Mouse (Mus musculus) retina, embryonic 14.5 days (tissue): ENCODE measurements around the gene Hist2h2aa2.
A peak's percentile ranks its signal among the peaks of the same experiment; 100 is the strongest.
"Not testable (repeated sequence)": the region's sequence is repeated elsewhere in the genome, so short reads cannot be mapped to it uniquely, and the experiment has no call there.

Experiments
- DNase-seq: peaks from one replicate; pipeline ENCODE4 v3.0.0-alpha.2; 2015; ENCODE audit warnings: low spot score

Gene Hist2h2aa2

DNA sequence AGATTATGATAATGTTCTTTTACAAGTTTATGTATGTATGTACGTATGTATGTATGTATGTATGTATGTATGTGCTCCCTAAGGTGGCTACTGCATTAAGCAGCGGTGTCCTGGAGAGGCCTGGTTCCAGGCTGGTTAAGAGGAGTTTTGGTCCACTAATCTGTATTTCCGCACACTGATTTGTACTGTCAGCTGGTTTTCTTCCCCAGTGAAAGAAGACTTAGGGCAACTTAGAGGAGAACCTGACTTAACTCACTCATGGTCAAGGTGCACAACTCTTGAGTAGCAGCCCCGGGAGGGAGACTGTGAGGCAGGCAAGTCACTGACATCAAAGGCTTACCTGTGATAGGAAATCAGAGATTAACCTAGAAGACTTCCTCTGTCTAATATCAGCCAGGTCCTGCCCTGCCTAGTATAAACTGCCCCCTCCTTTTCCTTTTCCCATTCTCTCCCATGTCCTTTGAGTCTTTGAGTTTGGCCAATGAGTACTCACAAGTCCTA lies 3.2 kb downstream of the Hist2h2aa2 start:
- DNase-seq: no peak

DNA sequence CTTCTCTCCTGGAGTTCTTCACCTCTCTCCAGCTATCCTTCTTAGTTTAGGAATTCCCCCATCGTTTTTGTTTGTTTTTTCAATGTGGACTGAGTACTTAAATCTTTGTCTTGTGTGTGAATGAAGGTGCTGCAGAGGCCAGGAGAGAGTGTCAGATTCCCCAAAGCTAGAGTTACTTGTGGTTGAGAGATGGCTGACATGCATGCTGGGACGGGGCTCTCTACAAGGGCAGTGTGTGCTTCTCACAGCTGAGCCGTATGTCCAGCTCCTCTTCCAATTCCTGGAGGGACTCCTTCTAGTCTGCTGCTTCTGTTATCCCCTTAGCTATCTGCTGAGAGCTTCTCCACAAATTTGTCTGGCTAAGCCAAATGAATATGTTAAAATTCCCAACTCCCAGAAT lies 4.2 kb downstream of the Hist2h2aa2 start:
- no peak for DNase-seq

DNA sequence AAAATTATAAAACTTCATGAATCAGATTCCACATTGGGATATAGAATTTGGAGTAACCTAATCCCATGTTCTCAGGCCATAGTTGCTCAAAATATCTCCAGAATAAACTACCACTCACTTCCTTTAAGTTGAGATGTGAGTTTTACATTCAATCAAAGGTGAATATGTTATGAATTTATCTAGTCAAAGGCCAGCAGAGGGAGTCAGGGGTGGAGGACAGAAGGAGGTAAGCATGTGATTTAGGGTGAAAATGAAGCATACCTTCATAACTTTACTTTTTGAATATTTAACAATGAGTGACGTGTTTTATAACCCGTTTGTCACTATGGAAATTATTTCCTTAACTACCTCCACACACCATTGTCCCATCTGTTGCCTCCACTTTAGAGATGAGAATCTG lies 5.2 kb downstream of the Hist2h2aa2 start:
- DNase-seq: no peak

DNA sequence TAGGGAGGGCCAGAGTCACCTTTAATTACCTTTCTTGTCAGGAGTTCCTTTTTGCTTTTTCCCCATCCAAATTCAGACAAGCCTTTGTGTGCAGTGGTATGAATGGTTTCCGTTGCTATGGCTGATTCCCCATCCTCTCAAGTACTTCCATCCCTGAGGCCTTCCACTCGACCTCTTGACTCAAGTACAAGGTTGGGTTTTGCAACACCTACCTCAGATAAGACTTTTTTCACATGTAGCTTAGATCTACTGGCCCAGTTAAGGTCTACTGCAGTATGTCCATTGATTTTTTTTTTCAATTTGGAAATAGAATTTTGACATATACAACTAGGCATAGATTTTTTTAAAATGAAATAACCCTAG lies 8.3 kb downstream of the Hist2h2aa2 start:
- DNase-seq: no peak

DNA sequence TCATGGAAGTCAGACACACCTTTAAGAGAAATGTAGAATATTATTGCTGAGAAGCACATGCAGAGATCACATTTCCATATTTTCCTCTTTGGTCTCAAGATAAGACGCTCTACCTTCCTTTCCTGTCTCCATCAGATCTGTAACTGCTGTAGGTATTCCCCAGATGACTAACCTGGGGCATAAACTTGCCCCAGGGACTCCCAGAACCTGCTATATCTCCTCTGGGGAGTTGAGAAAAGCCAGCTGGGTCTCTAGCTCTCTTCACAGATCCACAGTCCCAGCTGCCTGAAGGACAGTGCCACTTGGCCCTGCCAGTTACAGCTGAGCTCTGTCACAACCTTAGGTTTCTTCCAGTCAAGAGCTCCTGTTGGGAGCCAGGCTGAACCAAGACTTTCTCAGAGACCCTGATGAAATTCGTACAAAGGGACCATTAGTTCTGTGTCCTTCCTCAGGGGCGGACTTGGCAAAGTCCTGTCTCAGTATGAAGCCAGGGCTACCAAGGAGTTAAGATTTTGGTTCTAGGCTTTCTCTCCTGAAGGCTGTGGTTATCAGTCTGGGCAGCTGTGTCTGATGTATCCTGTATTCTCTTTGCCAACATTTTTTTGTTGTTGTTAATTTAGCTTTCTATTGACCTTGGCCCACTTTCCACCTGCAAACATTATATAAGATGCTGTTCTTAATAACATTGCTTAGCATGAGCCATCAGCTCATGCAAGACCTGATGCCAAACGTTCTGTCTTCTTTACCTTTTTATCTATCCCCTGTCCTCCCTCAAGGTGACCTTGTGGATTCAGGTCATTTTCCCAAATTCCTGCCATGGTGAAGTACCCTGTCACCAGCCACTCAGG lies 8.9 kb downstream of the Hist2h2aa2 start:
- no peak for DNase-seq

DNA sequence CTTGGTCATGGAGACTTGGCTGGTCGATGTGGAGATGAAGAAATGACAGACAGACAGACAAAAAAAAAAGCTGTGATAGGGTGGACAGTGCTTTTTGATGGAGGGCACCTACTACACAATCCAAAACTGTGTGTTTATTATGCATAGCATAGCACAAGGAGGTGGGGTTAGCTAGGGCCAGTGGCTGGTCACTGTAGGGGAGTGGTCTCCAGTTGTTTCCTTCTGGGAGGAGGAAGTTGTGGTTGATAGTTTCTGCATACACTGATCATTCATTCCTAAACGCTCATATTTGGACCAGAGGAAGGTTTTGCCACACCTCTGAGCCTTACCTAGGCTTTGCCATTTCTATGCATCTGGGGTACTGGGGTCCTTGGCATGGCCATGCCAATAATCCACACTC lies 9.7 kb downstream of the Hist2h2aa2 start:
- no peak for DNase-seq

DNA sequence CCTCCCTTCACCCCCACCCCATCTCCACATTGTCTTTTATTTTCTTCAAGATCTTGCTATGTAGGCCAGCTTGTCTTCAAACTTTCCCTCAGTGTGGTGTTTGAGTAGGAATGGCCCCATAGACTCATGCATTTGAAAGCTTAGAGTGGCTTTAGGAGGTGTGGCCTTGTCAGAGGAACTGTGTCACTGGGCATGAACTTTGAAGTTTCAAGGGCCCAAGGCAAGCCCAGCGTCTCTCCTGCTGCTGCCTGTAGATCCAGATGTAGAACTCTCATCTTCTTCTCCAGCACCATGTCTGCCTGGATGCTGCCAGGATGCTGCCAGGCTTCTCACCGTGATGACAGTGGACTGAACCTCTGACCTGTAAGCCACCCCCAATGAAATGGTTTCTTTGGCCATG lies 11.2 kb downstream of the Hist2h2aa2 start:
- no peak for DNase-seq

DNA sequence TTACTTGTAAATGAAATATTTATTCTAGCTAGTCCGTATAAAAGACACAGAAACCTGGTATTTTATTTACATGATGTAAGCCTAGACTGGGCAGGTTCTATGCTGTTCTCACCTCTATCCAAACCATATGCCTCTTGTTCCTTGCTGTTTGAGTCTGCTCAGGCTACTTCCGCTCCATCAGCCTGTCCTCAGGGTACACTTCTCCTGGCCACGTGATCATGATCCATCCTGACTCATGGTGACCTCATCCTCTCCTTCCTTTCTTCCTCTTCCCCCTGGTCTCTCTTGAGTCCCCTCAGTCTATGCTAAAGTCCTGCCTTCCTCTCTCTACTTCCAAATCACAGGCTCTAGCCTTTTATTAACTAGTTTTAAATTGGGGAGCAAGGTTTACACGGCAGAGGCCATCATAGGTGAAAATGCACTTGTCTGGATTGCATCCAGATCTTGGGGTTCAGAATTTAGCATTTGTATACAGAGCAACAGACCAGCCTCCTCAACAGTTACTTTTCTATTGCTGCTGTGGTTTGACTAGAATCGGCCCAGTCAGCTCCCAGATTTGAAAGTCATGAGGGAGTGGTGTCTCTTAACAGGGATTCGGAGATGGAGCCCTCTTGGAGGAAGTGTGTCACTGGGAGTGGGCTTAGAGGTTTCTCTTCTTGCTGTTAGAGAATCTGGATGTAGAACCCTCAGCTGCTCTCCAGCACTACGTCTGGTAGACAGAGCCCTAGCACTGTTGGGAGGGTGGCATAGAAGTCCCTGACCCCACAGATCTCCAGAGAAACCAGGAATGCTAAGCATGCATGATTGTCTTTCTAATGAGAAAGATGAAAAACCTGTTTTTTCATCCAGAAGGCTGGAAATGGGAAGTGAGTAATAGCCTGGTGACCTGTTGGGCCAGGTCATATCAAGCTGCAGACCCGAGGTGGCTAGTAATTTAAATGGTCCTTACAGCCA lies 13.1 kb downstream of the Hist2h2aa2 start:
- DNase-seq: no peak

DNA sequence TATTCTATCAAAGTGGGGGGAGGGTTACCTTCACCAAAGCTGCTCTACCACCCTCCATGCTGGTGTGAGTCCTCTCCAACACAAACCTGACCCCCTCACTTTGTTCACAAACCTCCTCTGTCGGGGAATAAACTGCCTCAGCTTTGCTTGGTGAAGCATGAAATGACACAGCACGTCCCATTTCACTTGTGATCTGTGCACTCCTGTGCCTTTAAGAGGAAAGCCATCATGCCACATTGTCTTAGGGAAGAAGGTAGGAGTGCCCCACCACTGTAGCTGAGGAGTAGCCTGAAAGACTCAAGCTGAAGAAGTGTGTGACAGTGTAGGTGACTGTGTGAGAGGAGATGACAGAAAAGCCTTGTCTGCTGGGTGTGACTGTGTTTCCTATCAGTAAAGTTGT lies 14.7 kb downstream of the Hist2h2aa2 start:
- peak; percentile 51 for DNase-seq

DNA sequence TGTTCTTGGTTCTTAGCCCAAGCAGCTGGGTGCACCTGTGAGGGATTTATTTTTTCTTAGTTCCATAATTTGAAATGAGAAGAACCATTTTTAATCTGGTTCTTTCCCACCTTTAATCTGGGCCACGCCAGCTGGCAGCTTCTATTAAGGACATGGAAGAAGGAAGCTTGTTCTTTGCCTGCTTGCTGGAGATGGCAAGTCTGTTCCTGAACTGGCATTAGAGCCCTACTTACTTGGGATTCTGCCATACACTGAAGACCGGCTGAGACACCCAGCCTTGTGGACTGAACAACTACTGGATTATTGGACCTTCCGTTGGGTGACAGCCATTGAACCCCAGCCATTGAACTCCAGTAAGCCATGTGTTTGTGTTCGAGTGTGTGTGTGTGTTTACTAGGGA lies 17.3 kb downstream of the Hist2h2aa2 start:
- DNase-seq: no peak

DNA sequence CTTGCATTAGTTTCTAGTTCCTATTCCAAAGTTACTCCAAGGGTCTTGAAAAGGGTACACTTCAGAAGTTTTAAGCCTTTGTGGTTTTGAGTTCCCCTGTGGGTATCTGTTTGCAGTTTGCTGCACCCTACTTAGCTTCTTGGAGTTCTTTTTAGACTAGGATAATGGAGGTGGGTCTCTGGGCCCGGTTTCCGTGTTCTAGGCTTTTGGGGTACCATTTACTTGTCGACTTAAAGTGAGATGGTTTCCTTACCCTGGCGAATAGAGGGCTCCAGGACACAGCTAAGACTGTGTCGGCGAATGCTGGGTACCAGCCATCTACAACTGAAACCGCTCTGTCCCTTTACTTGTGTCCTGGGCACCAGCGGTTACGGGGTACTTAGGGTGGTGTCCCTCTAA lies 18.4 kb downstream of the Hist2h2aa2 start:
- peak; percentile 7 for DNase-seq

DNA sequence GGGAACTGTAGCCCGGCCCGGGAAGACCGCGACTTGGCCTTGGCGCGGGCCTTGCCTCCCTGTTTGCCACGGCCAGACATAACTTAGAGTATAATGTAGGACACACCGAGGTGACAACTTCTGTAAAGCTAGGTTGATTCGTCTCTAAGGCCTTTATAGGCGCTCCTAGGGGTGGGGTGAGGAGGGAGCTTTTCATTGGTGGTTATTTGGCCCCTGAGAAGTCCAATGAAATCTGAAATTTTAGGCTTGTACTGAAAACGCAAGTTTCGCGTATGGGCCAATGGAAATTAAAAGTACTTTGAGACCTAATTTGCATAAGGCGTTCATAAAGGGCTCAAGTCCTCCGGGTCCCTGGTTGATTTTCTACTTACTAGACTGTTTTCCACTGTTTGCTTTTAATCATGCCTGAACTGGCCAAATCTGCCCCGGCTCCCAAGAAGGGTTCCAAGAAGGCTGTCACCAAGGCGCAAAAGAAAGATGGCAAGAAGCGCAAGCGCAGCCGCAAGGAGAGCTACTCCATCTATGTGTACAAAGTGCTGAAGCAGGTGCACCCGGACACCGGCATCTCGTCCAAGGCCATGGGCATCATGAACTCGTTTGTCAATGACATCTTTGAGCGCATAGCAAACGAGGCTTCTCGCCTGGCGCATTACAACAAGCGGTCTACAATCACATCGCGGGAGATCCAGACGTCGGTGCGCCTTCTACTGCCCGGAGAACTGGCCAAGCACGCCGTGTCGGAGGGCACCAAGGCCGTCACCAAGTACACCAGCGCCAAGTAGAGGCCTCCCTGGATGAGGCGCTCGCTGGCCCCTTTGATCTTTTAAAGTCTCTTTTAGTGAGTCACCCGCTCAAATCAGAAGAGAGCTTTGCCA lies 19.1 kb downstream of the Hist2h2aa2 start, which contains the start of the genes Hist2h2ac and Hist2h2be:
Gene Hist2h2ac, minus strand, starts transcription at position 116 of the 875 bp plus-strand sequence.
Gene Hist2h2be, plus strand, starts transcription at position 355 of the 875 bp plus-strand sequence.
- DNase-seq: peak; percentile 88

DNA sequence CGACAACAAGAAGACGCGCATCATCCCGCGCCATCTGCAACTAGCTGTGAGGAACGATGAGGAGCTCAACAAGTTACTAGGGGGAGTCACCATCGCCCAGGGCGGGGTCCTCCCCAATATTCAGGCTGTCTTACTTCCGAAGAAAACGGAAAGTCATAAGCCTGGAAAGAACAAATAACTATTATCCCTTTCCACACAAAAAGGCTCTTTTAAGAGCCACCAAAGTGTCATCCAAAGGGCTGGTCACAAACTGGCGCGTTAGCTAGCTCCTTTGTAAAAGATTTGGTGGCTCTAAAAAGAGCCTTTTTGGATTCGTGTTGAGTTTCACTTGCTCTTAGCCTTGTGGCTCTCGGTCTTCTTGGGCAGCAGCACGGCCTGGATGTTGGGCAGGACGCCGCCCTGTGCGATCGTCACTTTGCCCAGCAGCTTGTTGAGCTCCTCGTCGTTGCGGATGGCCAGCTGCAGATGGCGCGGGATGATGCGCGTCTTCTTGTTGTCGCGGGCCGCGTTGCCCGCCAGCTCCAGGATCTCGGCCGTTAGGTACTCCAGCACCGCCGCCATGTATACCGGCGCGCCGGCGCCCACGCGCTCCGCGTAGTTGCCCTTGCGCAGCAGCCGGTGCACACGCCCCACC lies 19.8 kb downstream of the Hist2h2aa2 start:
- peak; percentile 60 for DNase-seq

DNA sequence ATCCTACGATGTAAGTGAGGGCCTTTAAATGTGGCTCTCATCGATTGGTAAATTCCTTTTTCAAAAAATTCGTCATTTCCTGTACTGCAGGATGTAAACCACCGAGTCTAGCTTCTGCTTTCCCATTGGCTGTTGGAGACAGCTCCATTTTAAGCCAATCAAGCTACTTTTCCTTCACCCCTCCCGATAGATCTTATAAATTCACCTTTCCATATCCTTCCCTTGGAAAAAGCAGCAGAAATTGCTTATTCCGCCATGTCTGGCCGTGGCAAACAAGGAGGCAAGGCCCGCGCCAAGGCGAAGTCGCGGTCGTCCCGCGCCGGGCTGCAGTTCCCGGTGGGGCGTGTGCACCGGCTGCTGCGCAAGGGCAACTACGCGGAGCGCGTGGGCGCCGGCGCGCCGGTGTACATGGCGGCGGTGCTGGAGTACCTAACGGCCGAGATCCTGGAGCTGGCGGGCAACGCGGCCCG lies 20.4 kb downstream of the Hist2h2aa2 start, which contains the start of the genes Bola1 and Hist2h2ab:
Gene Bola1, minus strand, starts transcription at position 49 of the 470 bp plus-strand sequence.
Gene Hist2h2ab, plus strand, starts transcription at position 205 of the 470 bp plus-strand sequence.
- peak; percentile 88 for DNase-seq

DNA sequence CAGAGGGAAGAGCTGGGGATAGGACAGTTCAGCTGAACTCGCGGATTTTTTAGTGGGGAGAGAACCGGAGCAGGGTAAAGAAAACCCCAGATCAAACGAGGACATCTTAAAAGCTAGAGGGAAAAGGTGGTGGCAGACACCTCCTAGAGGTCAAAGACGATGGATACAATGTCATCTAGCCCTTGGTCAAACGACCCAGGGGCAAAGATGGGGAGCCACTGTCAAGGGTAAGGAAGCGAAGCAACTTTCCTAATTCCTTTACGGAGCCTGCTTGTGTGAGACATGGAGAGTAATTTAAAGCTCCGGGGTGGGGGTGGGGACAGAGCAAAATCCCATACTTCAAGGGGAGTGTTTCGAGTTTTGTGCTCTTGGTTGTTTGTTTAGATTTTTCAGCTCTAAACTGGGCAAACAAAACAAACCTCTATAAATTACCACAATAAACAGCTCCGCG lies 20.9 kb downstream of the Hist2h2aa2 start:
- DNase-seq: no peak

DNA sequence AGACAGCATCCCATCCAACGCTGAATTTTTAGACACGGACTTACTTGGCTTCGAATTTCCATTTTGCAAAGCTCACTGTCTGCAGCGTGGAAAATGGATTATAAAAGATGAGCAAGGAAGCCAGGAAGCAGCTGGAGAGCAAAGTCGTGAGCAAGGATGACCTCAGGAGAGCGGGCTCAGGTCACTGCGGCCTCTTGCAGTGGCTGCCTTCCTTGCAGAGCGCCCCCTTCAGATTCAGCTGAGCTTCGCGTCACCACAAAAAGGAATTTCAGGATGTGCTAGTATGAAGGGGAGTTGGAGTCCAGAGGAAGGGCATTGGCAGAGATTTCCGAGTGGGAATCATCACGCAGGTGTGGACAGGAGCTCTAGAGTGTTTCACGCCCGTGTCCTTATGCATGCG lies 30.8 kb downstream of the Hist2h2aa2 start:
- DNase-seq: peak; percentile 22

DNA sequence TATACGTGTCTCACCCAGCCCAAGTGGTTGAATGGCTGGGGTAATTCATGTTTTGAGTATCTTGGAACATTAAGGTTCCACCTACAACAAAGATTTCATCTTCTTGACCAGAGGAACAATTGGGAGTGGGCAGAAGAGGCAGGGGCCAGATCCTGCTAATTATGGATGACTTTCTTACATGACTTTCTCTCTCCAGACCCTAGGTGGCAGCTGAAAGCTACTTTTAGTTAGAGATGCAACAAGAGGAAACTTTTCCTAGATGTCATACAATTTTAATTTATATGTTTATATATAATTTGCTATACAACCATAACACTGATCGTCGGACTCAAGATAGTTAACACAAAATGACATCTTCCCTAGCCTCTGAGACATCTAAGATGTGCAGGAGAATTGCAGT lies 32.3 kb downstream of the Hist2h2aa2 start:
- DNase-seq: no peak

DNA sequence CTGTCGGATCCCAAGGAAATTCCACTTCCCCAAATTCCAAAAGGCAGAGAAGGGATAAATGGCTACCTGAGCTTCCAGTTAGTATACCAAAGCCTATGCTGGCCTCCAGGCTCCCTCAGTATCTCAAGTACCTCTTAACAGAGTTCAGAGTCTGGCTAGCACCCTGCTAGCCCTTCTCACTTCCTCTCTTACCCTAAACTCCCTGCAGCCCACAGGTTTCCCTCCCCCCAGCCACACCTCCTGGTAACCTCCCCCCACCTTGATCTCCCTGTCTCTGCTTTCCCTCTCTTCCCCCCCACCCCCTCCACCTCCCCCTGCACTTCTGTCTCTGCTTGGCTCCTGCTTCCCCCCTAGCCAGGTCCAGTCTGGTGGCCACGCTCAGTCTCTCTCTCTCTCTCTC lies 40.3 kb downstream of the Hist2h2aa2 start:
- no peak for DNase-seq

DNA sequence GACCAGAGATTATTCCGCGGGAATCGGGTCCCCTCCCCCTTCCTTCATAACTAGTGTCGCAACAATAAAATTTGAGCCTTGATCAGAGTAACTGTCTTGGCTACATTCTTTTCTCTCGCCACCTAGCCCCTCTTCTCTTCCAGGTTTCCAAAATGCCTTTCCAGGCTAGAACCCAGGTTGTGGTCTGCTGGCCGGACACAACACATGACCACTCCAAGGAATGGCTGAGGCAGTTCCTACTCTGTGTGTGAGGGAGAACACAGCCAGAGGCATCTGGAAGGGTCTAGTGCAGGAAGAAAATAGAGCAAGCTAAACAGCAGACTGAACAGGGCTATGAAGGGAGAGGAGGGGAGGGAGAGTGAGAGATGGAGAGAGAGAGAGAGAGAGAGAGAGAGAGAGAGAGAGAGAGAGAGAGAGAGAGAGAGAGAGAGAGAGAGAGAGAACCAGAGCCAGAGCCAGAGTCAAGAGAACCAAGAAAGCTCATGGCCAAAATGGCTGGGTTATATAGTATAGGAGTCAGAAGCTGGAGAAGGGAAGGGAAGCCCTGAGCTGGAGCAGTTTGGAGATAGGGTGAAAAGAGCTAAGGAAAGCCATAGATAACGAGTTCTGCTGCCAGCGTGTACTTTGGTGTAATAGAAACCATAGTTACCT lies 41.4 kb downstream of the Hist2h2aa2 start:
- DNase-seq: not testable (repeated sequence)

DNA sequence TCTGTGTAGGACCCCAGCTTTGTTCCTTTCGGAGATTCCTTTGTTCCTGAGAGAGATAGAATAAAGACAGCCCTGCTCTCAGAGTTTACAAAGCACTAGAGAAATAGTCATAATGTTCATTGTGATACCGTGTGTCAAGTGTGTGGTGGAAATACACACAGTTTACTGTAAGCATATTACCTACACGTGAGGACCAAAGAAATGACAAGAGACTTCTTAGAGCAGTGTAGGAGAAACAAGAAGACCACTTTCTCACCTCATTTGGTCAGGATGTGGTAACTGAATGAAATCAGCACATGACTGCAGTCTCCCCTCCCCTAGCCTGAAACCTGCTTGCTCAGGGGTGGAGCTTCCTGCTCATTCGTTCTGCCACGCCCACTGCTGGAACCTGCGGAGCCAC lies 41.9 kb downstream of the Hist2h2aa2 start:
- peak; percentile 5 for DNase-seq
